Mouse (Mus musculus) kidney, embryonic 16.5 days (tissue): ENCODE results near the gene Gm17545. TPM values are rescaled to one million over a fixed set of nuclear protein-coding genes. Genes with fewer than 3 reads are reported as not detected.

Source experiments
- ATAC-seq: fragments of 200-750 bp; cut with Nextera tagmentation; 2 replicates; pipeline ENCODE4 v1.8.0; 2017; ENCODE audit warnings: moderate TSS enrichment; ENCODE audit not compliant: low FRiP score, low TSS enrichment
- H3K27ac ChIP-seq: fragments of 300-500 bp; sonication (generic); 2 replicates; pipeline ENCODE4 v1.5.1; 2014; ENCODE audit warnings: low read length
- H3K27me3 ChIP-seq: fragments of 300-500 bp; sonication (generic); 2 replicates; pipeline ENCODE4 v1.6.1; 2014; ENCODE audit warnings: low read length, control low read depth, mixed read lengths; ENCODE audit not compliant: insufficient read depth
- H3K36me3 ChIP-seq: fragments of 300-500 bp; sonication (generic); 2 replicates; pipeline ENCODE4 v1.6.1; 2014; ENCODE audit warnings: low read length, control low read depth, mixed read lengths; ENCODE audit not compliant: insufficient read depth
- H3K4me1 ChIP-seq: fragments of 300-500 bp; sonication (generic); 2 replicates; pipeline ENCODE4 v1.6.1; 2014; ENCODE audit warnings: low read length, control low read depth, mixed read lengths; ENCODE audit not compliant: insufficient read depth
- H3K4me2 ChIP-seq: fragments of 300-500 bp; sonication (generic); replicated peaks from 2 replicates; pipeline ENCODE4 v1.6.1; 2014; ENCODE audit warnings: low read depth, low read length
- H3K4me3 ChIP-seq: fragments of 300-500 bp; sonication (generic); 2 replicates; pipeline ENCODE4 v1.5.1; 2014; ENCODE audit warnings: mild to moderate bottlenecking, low read length
- H3K9ac ChIP-seq: fragments of 300-500 bp; sonication (generic); replicated peaks from 2 replicates; pipeline ENCODE4 v1.6.1; 2014; ENCODE audit warnings: low read length
- H3K9me3 ChIP-seq: fragments of 300-500 bp; sonication (generic); 2 replicates; pipeline ENCODE4 v1.6.1; 2016; ENCODE audit warnings: low read length, control low read depth
- WGBS: fragments of 180-500 bp; shearing (Covaris S2); extraction: QIAGEN DNeasy Blood & Tissue Kit; methylation state at CpG from one replicate; pipeline ENCODE4 v1.1.7; 2014; 5-methylcytosine and 5-hydroxymethylcytosine counted together
- polyA plus RNA-seq: library from polyadenylated mRNA; unstranded; fragments of >200 nt; fragmentation: Nextera tagmentation; extraction: Ambion mirVana; gene quantifications from 2 replicates; pipeline ENCODE4 v1.2.1, GENCODE M21; 2015

Gm17545 gene
- polyA plus RNA-seq, 1 experiment from 2014 or later = not detected

- H3K36me3 ChIP-seq = no peaks in the 10 kb centered on the region
- no peaks in the 10 kb centered on the region for H3K4me1 ChIP-seq
- no peak overlapping the region for H3K4me3 ChIP-seq
- H3K4me2 ChIP-seq = no peak overlapping the region
- no peak overlapping the region for H3K27ac ChIP-seq
- no peaks in the 10 kb centered on the region for H3K27me3 ChIP-seq
- WGBS = 73% methylated on average over 5 of the region's 5 CpGs
- H3K9ac ChIP-seq = no peak overlapping the region
- ATAC-seq = 0 out of 2 replicates have a peak, but pooled peaks have one; percentile 65
- H3K9me3 ChIP-seq = no peaks in the 10 kb centered on the region
Measured at GRCm38 (mm10) chr9:22503581-22503980, 49.5 kb downstream of the Gm17545 start.

- WGBS = 83% methylated on average over 2 of the region's 2 CpGs
- Histone ChIP-seq H3K27ac (no peak overlapping the region), H3K36me3 (no peaks in the 10 kb centered on the region), H3K9ac (no peak overlapping the region), H3K4me2 (no peak overlapping the region), H3K9me3 (no peaks in the 10 kb centered on the region), H3K4me3 (no peak overlapping the region), H3K27me3 (no peaks in the 10 kb centered on the region), H3K4me1 (no peaks in the 10 kb centered on the region)
- ATAC-seq = no peak
Measured at GRCm38 (mm10) chr9:22505574-22505973, 51.5 kb downstream of the Gm17545 start.

Other genes with a start within 250 kb of the Gm17545 start
- 20.0 and 21.7 TPM in 2 replicates for gene Zfp809, start 228.6 kb upstream of the Gm17545 start, polyA plus RNA-seq
- gene Zfp599, start 194.4 kb upstream of the Gm17545 start, polyA plus RNA-seq = 4.9 and 5.2 TPM in 2 replicates
- gene Zfp810, start 146.6 kb upstream of the Gm17545 start, polyA plus RNA-seq = 20.7 and 23.0 TPM in 2 replicates
- gene Anln, start 65.1 kb upstream of the Gm17545 start, polyA plus RNA-seq = 45.9 and 48.1 TPM in 2 replicates
- gene 9530077C05Rik, start 42.8 kb upstream of the Gm17545 start, polyA plus RNA-seq = 4.3 and 4.8 TPM in 2 replicates
- 56.0 and 64.3 TPM in 2 replicates for gene Rp9, start 15.5 kb downstream of the Gm17545 start, polyA plus RNA-seq
- gene Bbs9, start 21.4 kb downstream of the Gm17545 start, polyA plus RNA-seq = 12.2 and 15.7 TPM in 2 replicates